ENCODE assay signal across 17 mouse cellular contexts in the genomic region with DNA sequence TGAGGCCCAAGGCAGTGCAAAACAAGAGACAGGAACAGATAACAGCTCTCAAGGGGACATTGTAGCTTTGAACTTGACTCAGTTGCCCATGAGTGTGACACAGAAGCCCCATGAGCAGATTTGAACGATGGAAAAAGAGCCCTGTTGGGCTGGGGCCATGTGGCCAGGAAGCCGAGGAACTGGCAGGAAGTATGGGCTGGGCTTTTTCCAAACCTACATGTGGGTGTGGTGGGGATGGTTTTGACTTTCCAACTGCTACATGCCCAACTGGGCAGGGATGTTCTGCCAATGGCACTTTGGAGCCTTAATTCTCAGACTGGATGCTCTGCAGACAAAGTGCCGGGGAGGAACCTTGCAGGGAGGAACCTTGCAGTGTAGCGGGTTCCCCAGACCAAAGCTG.
"Had no signal": no experiment of that assay in that cellular context is flagged by ENCODE, and none has a peak within 500 bp of the region (broad histone marks: within the 10 kb centered on the region; RNA-seq: fewer than 3 reads in every experiment).

No protein-coding gene starts in this region.

- ATAC-seq: hindbrain, postnatal 0 days; intestine, embryonic 16.5 days; liver, embryonic 12.5 days had no signal

- DNase-seq: gastrocnemius, postnatal 14 days; gastrocnemius, postnatal 36 days; heart, adult 11 months; heart, adult 2 months; heart, postnatal 14 days; heart, postnatal 36 days; kidney, adult 11 months; kidney, adult 2 months; kidney, adult 9 months; kidney, postnatal 14 days; kidney, postnatal 36 days; layer of hippocampus, adult 9-11 months; layer of hippocampus, postnatal 36 days; left cerebral cortex, postnatal 4 days had no signal
